Mouse (Mus musculus): ENCODE measurements at regions not wholly inside any gene's neighbourhood (a gene's known extent, or its start where the extent isn't known, plus 50 kb on each side); places are given as distances from the start of the nearest gene placed in this dataset.
"Not testable (repeated sequence)": the region's sequence is repeated elsewhere in the genome, so short reads cannot be mapped to it uniquely, and the experiment has no call there.

DNA sequence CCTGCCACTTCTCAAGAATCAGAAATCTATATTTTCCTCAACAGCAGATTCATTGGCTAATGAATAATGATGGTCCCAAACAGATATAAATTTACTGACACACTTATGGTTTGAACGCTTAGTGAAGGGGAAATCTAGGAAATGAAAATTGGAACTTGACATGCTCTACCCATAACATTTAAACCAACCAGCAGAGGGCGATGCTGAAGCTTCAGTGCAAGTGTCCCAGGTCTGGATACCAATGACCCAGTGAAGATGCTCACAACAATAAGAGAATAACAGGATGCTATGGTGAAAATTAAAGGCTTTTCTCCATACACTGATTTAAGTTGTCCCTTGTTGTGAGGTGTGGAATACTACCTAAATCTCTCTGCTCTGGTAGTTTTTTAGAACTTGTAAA is 236.0 kb upstream of the Rorb start:
- peak; percentile 70; the same call in 1 of the 2 replicates for ATAC-seq (ENCODE audit: low TSS enrichment)

DNA sequence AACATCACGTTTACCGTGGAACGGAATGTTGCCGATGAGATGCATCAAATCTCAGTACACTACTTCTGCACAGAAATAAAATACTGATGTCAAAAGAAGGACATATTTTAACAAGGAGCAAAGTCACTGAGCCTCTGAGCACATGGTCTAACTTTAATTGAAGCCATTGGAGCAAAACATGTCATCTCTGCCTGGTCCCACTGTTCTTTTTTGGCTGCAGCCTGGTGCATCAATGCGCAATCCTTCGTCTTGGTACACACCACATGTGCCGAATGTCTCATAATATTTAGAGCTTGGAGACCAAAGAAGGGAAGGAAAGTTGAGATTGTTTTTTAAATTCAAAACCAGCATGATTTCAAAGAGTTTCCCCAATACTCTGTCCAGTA is 233.4 kb upstream of the Rorb start:
- no peak; the same call in 1 of the 2 replicates for ATAC-seq (ENCODE audit: low TSS enrichment)

DNA sequence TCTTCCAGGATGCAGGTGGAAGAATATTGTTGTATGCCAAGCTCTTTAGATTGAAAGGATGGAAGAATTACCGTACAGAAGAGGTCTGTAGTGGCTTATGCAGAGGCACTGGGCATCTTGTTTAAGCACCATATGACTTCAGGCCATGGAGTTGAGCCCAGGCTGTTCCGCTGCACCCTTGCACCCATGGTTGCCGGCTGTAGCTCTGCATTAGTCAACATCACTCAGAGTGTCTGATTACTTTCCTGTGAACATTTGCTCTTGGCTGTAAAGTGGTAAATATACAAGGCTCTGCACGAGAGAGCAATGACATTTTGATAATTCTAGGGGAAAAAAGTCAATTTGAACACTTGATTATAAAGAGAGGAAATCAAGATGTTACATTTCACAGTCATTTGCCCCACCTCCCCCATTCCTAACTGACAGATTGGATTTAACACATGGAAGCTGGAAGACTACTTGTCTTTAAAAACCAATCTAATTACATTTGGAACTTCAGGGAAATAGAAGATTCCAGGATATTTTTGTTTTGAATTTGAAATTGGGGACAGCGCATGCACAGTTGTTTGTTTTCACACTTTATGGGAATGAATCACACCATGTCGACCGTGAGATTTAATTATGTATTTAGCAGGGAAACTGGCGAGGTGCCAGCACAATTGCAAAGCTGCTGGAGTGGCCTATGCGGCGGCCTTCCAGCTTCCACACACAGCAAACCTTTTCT is 232.9 kb upstream of the Rorb start:
- peak; percentile 34; the same call in 1 of the 2 replicates for ATAC-seq (ENCODE audit: low TSS enrichment)

DNA sequence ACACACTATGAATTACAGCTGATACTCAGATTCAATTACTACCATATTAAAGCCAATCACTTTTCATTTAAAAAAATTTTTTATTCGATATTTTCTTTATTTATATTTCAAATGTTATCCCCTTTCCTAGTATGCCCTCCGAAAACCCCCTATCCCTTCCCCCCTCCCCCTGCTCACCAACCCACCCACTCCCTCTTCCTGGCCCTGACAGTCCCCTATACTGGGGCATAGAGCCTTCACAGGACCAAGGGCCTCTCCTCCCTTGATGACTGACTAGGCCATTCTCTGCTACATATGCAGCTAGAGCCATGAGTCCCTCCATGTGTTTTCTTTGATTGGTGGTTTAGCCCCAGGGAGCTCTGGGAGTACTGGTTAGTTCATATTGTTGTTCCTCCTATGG is 196.1 kb upstream of the Rorb start:
- ATAC-seq (ENCODE audit: low TSS enrichment) = not testable (repeated sequence)

DNA sequence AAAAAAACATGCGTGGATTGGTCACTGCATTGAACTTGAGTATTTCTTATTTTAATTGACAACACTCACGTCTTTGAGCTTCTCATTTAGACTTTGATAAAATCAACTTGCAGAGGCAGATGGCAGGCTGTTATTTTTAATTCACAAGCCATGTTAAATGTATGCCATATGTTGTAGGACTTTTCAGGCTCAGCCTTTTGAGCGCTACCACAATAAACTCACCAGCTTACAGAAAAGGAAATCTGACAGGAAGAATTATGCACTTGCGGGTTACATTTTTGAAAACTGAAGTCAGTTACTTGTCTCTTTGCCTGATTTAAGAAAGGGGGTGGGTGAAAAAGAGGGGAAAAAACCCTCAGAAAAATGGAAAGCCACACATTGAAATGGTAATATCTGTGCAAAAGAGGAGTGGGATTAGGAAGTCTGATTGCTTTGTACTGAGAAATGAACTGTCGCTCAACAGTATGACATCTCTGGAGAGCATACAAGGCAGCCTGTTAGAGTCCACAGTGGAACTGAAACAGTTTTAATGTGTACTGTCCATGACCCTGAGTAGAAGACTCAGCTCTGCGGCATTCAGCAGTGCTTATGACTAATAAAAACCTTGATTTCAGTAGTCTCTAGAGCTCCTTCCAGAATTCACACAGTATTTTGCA is 195.6 kb upstream of the Rorb start:
- peak; percentile 97 for ATAC-seq (ENCODE audit: low TSS enrichment)

DNA sequence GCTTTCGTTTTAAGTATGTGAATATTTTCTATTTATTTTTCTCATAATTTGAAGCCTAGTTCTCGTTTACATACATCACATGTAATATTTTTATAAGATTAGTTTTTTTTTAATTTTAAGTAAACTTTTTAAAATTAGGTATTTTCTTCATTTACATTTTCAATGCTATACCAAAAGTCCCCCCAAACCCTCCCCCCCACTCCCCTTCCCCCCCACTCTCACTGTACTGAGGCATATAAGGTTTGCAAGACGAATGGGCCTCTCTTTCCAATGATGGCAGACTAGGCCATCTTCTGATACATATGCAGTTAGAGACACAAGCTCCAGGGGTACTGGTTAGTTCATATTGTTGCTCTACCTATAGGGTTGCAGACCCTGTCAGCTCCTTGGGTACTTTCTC is 174.9 kb upstream of the Rorb start:
- not testable (repeated sequence) for ATAC-seq (ENCODE audit: low TSS enrichment)

DNA sequence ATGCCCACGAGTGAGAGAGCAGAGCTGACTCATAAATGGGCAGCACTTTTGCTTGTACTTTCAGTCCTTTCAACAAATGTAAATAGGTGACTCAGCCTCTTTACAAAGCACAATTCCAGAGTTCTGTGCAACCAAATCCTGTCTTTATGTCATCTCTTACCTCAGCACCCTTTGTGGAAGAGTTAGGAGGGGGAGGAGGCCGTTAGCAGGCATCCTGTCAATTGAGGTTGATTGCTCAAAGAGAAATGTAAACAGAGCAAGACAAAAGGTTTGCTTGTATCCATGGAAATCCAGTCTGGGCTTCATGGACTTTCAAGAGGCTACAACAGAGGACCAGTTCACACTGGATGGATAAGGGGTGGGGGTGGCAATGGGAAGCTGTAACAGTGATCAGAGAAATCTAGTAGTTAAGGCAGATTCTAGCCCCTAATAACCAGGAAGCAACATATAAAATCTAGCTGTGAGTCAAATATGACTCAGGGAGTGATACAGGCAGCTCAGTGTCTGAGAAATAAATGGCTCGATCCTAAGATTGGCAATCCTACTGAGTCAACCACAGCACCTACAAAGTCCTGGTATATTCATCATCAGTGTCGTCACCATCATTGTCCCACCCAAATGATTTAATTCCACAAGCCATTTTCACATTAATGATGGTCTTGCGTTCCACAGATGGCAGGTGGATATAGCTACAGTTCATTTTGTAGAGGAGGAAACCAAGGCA is 136.0 kb upstream of the Rorb start:
- peak; percentile 57 for ATAC-seq (ENCODE audit: low TSS enrichment)

DNA sequence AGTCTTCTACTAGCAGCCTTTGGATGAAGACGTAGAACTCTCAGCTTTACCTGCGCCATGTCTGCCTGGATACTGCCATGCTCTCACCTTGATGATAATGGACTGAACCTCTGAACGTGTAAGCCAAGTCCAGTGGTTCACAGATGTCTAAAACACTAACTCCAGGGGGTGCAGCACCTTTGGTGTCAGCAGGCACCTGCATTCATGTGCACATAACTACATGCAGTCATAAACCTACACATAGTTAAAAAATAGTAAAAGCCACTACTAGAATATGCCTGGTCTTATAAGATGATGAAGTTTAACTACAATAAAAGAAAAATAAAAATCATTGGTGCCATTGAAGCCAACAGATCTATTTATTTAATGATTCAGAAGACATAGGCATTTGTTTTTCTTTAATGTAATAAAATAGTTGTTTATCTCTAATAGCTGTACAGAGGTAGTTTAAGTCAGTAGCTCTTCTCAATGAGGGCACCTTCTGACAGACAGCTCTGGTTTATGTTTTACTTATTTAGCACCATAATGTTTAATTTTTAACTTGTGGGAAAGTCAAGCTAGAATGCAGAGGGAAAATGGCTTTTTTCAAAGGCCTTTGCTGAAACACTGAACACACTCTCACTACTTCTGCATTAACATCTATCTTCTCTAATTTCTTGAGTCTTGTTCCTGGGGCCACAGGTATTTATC is 118.5 kb upstream of the Rorb start:
- ATAC-seq (ENCODE audit: low TSS enrichment) = no peak

DNA sequence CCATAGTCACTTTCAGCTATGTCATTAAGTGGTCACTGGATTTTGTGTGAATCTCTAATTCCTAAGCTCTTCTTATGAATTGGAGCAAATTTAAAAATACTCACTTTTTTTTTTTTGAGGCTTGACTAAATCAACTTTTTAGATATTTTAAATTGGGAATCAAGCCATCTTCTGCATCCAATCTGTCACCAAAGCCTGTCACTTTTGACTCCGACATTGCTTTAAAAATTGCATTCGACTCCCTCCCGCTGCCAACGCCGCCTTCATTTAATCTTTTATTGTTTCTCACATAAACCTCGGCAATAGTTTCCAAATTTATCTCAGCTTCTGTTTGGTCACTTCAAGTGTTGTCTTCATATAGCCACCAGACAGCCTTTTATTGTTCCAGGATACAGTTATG is 109.8 kb upstream of the Rorb start:
- no peak for ATAC-seq (ENCODE audit: low TSS enrichment)

DNA sequence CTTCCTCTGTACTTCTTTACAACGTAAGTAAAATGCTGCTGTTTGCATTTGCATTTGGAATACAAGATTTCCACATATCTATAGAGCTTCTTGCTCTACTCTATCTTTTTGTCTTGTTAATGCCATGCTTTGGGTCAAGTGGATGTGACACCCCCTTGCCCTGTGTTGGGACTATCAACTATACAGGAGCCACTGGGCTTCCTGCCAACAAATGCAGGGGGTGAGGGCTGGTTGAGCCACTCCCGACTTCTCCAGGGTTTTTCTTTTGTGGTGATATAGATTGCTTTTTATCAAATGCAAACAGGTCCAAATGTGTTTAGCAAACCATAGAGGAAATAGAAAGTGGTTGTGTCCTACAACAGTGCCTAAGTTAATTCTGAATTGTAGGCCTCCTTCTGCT is 108.4 kb upstream of the Rorb start:
- no peak for ATAC-seq (ENCODE audit: low TSS enrichment)

DNA sequence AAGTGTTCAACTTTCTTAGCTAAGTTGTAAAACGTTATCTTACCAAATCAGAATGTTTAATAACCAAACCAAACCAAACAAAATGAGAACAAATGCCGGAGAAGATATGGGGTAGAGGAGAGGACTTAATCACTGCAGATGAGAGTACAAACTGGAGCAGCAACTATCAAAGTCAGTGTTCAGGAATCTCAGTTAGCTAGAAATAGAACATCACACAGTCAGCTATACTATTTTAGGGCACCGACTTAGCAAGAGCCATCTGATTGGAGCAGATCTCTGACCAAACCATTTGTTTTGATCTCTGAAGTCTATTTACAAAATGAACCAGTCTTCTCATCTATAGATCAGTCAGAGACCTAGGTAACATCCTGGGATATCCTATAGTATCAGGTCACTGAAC is 107.7 kb upstream of the Rorb start:
- ATAC-seq (ENCODE audit: low TSS enrichment) = no peak

DNA sequence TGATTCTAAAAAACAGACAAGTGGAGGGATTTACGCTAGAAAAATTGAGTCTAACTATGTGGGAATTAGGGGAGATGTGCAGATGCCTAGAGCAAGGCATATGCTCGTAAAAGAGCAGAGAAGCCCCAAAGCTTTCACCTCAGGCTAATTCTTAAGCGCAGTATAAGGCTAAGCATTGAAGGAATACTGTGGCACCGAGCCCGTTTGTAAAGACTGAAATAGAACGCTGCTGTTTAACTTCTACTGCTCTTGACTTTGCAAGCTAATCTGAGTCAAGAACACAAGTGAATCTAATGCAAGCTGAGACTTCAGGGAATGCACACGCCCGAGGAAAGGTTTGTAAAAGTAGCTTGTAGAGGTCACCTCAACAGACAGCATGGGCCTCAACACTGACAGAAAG is 88.5 kb upstream of the Rorb start:
- ATAC-seq (ENCODE audit: low TSS enrichment) = peak; percentile 57

DNA sequence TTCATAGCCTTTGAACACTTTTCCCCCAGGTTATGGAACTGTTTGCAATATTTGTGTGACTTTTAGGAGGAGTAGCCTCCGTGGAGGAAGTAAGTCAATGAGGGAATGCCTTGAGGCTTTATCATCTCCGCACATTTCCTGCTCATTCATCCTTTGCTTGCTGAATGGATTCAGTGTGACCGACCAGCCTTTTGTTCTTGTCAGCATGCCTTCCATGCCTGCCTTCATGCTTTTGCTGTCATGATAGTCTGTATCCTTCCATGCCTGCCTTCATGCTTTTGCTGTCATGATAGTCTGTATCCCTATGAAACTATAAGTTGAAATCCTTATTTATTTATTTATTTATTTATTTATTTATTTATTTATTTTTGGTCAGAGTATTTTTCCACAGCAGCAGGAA is 87.8 kb upstream of the Rorb start:
- ATAC-seq (ENCODE audit: low TSS enrichment) = no peak

DNA sequence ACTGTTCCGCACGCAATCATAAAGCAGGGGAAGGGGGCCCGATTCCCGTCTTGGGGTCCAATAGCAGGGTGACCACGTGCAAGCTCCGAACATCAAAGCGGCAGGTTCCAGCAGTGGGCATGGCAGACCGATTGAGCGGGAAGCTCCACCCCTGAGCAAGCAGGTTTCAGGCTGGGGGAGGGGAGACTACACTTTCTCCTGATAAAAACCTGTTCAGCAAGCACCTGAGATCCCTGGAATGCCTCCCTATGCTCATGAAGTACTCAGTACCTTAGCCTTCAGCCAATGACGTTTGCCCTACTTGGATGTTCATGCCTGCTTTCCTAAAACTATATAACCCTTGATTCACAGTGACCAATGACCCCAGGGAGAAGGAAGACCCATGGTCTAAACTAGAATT is 83.7 kb upstream of the Rorb start:
- ATAC-seq (ENCODE audit: low TSS enrichment) = no peak

DNA sequence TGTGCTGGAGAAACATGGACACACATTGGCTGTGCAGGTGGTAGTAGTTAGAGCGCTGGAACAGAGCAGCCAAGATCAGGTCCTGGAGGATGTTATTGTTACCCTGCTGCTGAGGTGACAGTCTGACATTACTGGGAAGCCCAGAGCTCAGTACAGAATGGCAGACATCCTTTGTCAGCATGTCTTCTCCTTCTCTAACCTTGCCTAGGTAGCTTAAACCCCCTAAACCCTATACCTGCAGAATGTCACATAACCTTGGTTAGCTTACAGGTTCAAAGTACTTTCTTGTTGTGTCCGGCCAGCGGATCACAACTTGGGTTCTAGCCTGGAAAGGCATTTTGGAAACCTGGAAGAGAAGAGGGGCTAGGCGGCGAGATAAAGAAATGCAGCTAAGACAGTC is 83.3 kb upstream of the Rorb start:
- ATAC-seq (ENCODE audit: low TSS enrichment) = no peak

DNA sequence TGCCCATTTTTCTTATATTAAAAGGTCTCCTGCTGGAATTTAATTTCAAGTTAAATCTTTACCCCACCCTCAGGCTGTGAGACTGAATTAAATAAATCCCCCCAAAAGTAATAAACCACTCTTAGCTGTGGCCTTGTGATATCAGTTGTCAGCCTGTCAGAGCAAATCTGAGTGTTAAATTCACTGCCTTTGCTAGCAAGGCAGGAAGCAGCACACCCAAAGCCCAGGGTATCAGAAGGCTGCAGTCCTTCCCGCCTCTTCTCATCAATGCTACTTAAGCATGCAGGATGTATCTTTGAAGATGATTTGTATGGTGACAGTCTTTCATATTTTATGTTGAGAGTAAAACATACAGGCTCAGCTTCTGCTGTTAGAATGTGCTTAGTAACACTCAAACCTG is 61.8 kb upstream of the Rorb start:
- no peak for ATAC-seq (ENCODE audit: low TSS enrichment)

DNA sequence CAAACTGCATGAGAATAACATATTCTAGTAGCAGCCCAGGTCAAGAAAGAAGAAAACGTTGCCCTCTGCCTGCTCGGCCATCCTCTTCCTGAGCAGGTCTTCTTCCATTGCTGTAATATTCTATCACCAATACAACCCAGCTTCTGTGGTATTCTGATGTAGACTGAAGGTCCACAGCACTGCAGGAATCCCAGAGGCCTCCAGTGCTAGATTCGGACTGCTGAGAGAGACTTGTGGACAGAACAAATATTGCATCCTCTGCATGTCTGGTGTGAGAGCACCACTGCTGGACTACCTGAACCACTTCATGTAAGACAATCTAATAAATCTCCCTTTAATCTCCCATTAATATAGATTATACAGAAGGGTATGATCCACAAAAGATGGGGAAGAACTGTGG is 59.8 kb upstream of the Rorb start:
- ATAC-seq (ENCODE audit: low TSS enrichment) = no peak

All from frontal cortex, adult (tissue).